Mouse (Mus musculus): ENCODE data around the gene Gm28308. TPM values are rescaled to one million over a fixed set of nuclear protein-coding genes. Genes with fewer than 3 reads are reported as not detected.

Gene Gm28308
- polyA plus RNA-seq, 1 experiment, result not detected

- no peaks in the 10 kb centered on the region for H3K4me1 ChIP-seq (ENCODE audit: control insufficient read depth, insufficient read depth, low read length)
- no peak overlapping the region for H3K4me3 ChIP-seq (ENCODE audit: insufficient read depth, low read length)
- no peak overlapping the region for H3K27ac ChIP-seq (ENCODE audit: insufficient read depth, low read length)
- TF ChIP-seq CTCF (IDR thresholded peaks at IDR 0.05; ENCODE audit: extremely low read depth, insufficient read depth, low read length), result no peak
- TF ChIP-seq POLR2A (IDR thresholded peaks at IDR 0.05; ENCODE audit: extremely low read depth, insufficient read depth, low read length), result no peak
These were observed 20.6 kb upstream of the Gm28308 start for GRCm38 (mm10) chr6:52233546-52234427.

- Histone ChIP-seq H3K4me3 (ENCODE audit: insufficient read depth, low read length) (no peak overlapping the region), H3K4me1 (ENCODE audit: control insufficient read depth, insufficient read depth, low read length) (no peaks in the 10 kb centered on the region), H3K27ac (ENCODE audit: insufficient read depth, low read length) (no peak overlapping the region)
- TF ChIP-seq POLR2A (IDR thresholded peaks at IDR 0.05; ENCODE audit: extremely low read depth, insufficient read depth, low read length) (no peak), CTCF (IDR thresholded peaks at IDR 0.05; ENCODE audit: extremely low read depth, insufficient read depth, low read length) (no peak)
These were observed 19.9 kb upstream of the Gm28308 start for GRCm38 (mm10) chr6:52232984-52233545.

GRCm38 (mm10) chr6:52232568-52232965 lies 19.4 kb upstream of the Gm28308 start:
- TF ChIP-seq POLR2A (IDR thresholded peaks at IDR 0.05; ENCODE audit: extremely low read depth, insufficient read depth, low read length) (no peak), CTCF (IDR thresholded peaks at IDR 0.05; ENCODE audit: extremely low read depth, insufficient read depth, low read length) (no peak)

GRCm38 (mm10) chr6:52231885-52232567 lies 18.9 kb upstream of the Gm28308 start:
- no peak overlapping the region for H3K4me3 ChIP-seq (ENCODE audit: insufficient read depth, low read length)
- no peaks in the 10 kb centered on the region for H3K4me1 ChIP-seq (ENCODE audit: control insufficient read depth, insufficient read depth, low read length)
- TF ChIP-seq CTCF (IDR thresholded peaks at IDR 0.05; ENCODE audit: extremely low read depth, insufficient read depth, low read length), result no peak
- no peak overlapping the region for H3K27ac ChIP-seq (ENCODE audit: insufficient read depth, low read length)

More at GRCm38 (mm10) chr6:52232568-52232965, 19.4 kb upstream of the Gm28308 start:
- no peak overlapping the region for H3K27ac ChIP-seq (ENCODE audit: insufficient read depth, low read length)
- no peak overlapping the region for H3K4me3 ChIP-seq (ENCODE audit: insufficient read depth, low read length)
- no peaks in the 10 kb centered on the region for H3K4me1 ChIP-seq (ENCODE audit: control insufficient read depth, insufficient read depth, low read length)

GRCm38 (mm10) chr6:52230516-52231165 lies 17.5 kb upstream of the Gm28308 start, which contains the start of gene Hoxa9:
TSS of gene Hoxa9 (minus strand) at chr6:52231089.
- Histone ChIP-seq H3K27ac (ENCODE audit: insufficient read depth, low read length) (no peak within 1 kb of the TSS), H3K4me3 (ENCODE audit: insufficient read depth, low read length) (no peak within 1 kb of the TSS), H3K4me1 (ENCODE audit: control insufficient read depth, insufficient read depth, low read length) (no peaks in the 10 kb centered on the region)
- TF ChIP-seq CTCF (IDR thresholded peaks at IDR 0.05; ENCODE audit: extremely low read depth, insufficient read depth, low read length) (no peak), POLR2A (IDR thresholded peaks at IDR 0.05; ENCODE audit: extremely low read depth, insufficient read depth, low read length) (no peak)

- Histone ChIP-seq H3K4me3 (ENCODE audit: insufficient read depth, low read length) (no peak overlapping the region), H3K27ac (ENCODE audit: insufficient read depth, low read length) (no peak overlapping the region), H3K4me1 (ENCODE audit: control insufficient read depth, insufficient read depth, low read length) (no peaks in the 10 kb centered on the region)
- TF ChIP-seq CTCF (IDR thresholded peaks at IDR 0.05; ENCODE audit: extremely low read depth, insufficient read depth, low read length), result no peak
These were observed 16.6 kb upstream of the Gm28308 start for GRCm38 (mm10) chr6:52229558-52230416.

GRCm38 (mm10) chr6:52228475-52229465 lies 15.6 kb upstream of the Gm28308 start:
- Histone ChIP-seq H3K4me3 (ENCODE audit: insufficient read depth, low read length) (no peak overlapping the region), H3K4me1 (ENCODE audit: control insufficient read depth, insufficient read depth, low read length) (no peaks in the 10 kb centered on the region), H3K27ac (ENCODE audit: insufficient read depth, low read length) (no peak overlapping the region)
- TF ChIP-seq POLR2A (IDR thresholded peaks at IDR 0.05; ENCODE audit: extremely low read depth, insufficient read depth, low read length), result no peak
- TF ChIP-seq CTCF (IDR thresholded peaks at IDR 0.05; ENCODE audit: extremely low read depth, insufficient read depth, low read length), result no peak
